Mouse (Mus musculus) heart, adult 2 months (tissue): ENCODE measurements at regions not wholly inside any gene's neighbourhood (a gene's known extent, or its start where the extent isn't known, plus 50 kb on each side); places are given as distances from the start of the nearest gene placed in this dataset.

Source experiments
- DNase-seq, 2 experiments: peaks; one replicate each; pipeline ENCODE4 v3.0.0; 2021
- H3K27ac ChIP-seq: fragments of 200-600 bp; 2 replicates; pipeline ENCODE4 v1.8.1; 2022
- H3K27me3 ChIP-seq: fragments of 200-500 bp; 2 replicates; pipeline ENCODE4 v1.6.1; 2012; ENCODE audit warnings: mild to moderate bottlenecking, low read length, inconsistent platforms, mixed read lengths; ENCODE audit not compliant: control insufficient read depth, insufficient read depth
- H3K36me3 ChIP-seq: fragments of 200-500 bp; 2 replicates; pipeline ENCODE4 v1.6.1; 2012; ENCODE audit warnings: low read length, inconsistent platforms; ENCODE audit not compliant: control insufficient read depth, insufficient read depth
- H3K4me1 ChIP-seq: fragments of 200-500 bp; 2 replicates; pipeline ENCODE4 v1.6.1; 2011; ENCODE audit warnings: low read length; ENCODE audit not compliant: control insufficient read depth, insufficient read depth
- H3K4me3 ChIP-seq: fragments of 200-600 bp; 2 replicates; pipeline ENCODE4 v1.8.1; 2022
- H3K79me2 ChIP-seq: fragments of 200-500 bp; replicated peaks from 2 replicates; pipeline ENCODE4 v1.6.1; 2012; ENCODE audit warnings: mild to moderate bottlenecking, inconsistent platforms, low read length, moderate library complexity, mixed read lengths; ENCODE audit not compliant: control insufficient read depth, insufficient read depth
- H3K9ac ChIP-seq: fragments of 200-500 bp; 2 replicates; pipeline ENCODE4 v1.6.1; 2012; ENCODE audit warnings: low read depth, mild to moderate bottlenecking, control low read depth, inconsistent platforms, low read length, mixed read lengths
- CTCF ChIP-seq: fragments of 200-600 bp; IDR thresholded peaks from 2 replicates; pipeline ENCODE4 v1.8.1; 2022; ENCODE audit warnings: antibody characterized with exemption, mild to moderate bottlenecking, moderate library complexity
- EP300 ChIP-seq: fragments of 200-500 bp; IDR thresholded peaks from 2 replicates; pipeline ENCODE4 v1.6.1; 2011; ENCODE audit warnings: low read depth, low read length, control low read depth; ENCODE audit not compliant: insufficient read depth
- POLR2A ChIP-seq: fragments of 200-500 bp; IDR thresholded peaks from 2 replicates; pipeline ENCODE4 v1.6.1; 2011; ENCODE audit warnings: mild to moderate bottlenecking, low read depth, low read length, control low read depth; ENCODE audit not compliant: insufficient read depth
- WGBS: fragments of 180-500 bp; shearing (Covaris S2); methylation state at CpG from one replicate; pipeline ENCODE4 v1.1.7; 2018; 5-methylcytosine and 5-hydroxymethylcytosine counted together
- intact Hi-C: fragments of 180-260 bp; cut with DNase I; formaldehyde crosslinking; loops from one replicate; pipeline ENCODE4 v1.15.1; 2025

DNA sequence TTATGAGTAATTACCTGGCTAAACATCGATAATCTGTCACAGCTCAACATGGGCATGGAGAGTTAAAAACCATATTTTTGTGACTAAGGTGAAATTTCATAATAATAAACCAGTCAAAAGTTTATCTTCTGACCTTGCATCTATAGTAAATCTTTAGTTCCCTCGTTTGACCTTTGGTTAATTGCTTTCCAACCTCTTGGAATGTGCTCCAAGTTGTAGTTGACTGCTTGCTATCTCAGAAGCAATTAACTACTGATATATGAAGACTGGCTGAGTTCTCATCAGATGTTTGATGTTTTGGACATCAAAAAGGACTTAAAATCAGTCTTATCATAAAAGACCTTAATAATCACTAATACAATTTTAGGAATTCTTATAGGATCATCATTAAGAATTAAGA lies 895.8 kb upstream of the Tmprss15 start:
- no peaks in the 10 kb centered on the region for H3K79me2 ChIP-seq
- no peak overlapping the region for H3K27ac ChIP-seq
- TF ChIP-seq CTCF: no peak
- no peak for TF ChIP-seq EP300
- no peak for TF ChIP-seq POLR2A
- H3K4me3 ChIP-seq: no peak overlapping the region
- no peak for DNase-seq
- no peak overlapping the region for H3K9ac ChIP-seq
- no peaks in the 10 kb centered on the region for H3K36me3 ChIP-seq
- 47% methylated on average over 2 of the region's 2 CpGs for WGBS
- H3K4me1 ChIP-seq: no peaks in the 10 kb centered on the region
- no peaks in the 10 kb centered on the region for H3K27me3 ChIP-seq
- intact Hi-C loops: no loop called here

DNA sequence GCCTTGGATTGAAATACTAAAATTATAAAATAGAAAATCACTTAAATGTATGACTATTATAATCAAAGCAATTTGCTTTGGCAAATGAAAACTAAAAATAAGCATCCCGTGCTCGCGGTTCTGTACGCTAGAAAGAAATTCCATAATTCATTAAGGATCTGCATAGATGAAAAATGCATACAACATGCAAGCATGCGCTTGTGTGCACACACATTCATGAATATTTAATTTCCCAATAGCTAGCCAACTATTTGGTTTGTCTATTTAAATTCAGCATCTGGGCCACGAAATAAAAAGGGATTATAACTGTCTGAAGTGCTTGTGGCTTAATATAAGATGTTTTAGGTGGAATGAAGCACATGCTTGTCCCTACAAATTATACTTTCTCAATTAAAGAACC lies 881.2 kb upstream of the Tmprss15 start:
- no peak for TF ChIP-seq POLR2A
- no peak for TF ChIP-seq CTCF
- no peak for TF ChIP-seq EP300
- no peaks in the 10 kb centered on the region for H3K79me2 ChIP-seq
- no peak overlapping the region for H3K9ac ChIP-seq
- no peak for DNase-seq
- H3K27ac ChIP-seq: no peak overlapping the region
- WGBS: 84% methylated on average over 6 of the region's 6 CpGs
- H3K36me3 ChIP-seq: no peaks in the 10 kb centered on the region
- H3K4me3 ChIP-seq: no peak overlapping the region
- H3K4me1 ChIP-seq: no peaks in the 10 kb centered on the region
- no peaks in the 10 kb centered on the region for H3K27me3 ChIP-seq
- intact Hi-C loops: no loop called here

DNA sequence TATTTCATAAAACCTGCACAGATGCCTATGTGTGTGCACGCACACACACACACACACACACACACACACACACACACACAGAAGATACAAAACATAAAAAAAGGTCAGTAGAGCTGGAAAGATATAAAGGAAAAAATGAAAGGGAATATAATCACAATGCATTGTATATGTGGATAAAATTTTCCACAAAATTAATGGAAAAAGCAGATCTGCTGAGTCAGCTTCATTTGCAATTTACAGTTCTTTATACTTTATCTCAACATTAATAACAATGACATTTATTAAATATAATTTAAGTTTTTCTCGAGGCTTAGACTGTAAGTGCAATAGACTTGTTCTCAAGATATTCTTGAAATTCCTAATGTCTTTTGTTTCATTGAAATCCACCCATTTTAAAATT lies 846.1 kb upstream of the Tmprss15 start:
- WGBS: 64% methylated on average over 2 of the region's 2 CpGs
- intact Hi-C loops: no loop called here

DNA sequence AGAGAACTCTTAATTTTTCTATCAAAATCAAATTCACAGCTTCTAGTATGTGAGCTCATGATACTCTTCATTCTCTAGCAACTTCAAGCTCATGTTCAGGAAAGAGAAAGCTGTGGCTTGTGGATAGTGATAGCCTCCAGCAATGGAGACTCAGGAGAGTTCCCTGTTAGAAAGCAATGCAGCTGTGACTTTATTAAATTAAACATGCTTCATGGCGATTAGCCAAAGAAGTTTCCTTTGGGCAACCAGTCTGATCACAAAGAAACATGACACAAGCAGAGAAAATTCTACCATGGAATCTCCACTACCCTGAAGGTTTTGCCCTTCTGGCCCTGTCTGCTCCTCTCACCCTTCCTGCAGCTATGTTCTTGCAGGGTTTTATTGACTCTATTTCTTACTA lies 816.2 kb upstream of the Tmprss15 start:
- no peak overlapping the region for H3K4me3 ChIP-seq
- H3K79me2 ChIP-seq: no peaks in the 10 kb centered on the region
- H3K4me1 ChIP-seq: no peaks in the 10 kb centered on the region
- H3K27me3 ChIP-seq: no peaks in the 10 kb centered on the region
- 71% methylated on average over 1 of the region's 1 CpGs for WGBS
- H3K27ac ChIP-seq: no peak overlapping the region
- intact Hi-C loops: no loop called here
- no peak for DNase-seq
- TF ChIP-seq CTCF (no peak), EP300 (no peak), POLR2A (no peak)
- H3K36me3 ChIP-seq: no peaks in the 10 kb centered on the region
- H3K9ac ChIP-seq: no peak overlapping the region

More for the DNA sequence above, 846.1 kb upstream of the Tmprss15 start:
- Histone ChIP-seq H3K79me2 (no peaks in the 10 kb centered on the region), H3K9ac (no peak overlapping the region), H3K27ac (no peak overlapping the region), H3K27me3 (no peaks in the 10 kb centered on the region), H3K4me3 (no peak overlapping the region), H3K36me3 (no peaks in the 10 kb centered on the region), H3K4me1 (no peaks in the 10 kb centered on the region)
- no peak for DNase-seq
- TF ChIP-seq CTCF (no peak), POLR2A (no peak), EP300 (no peak)

DNA sequence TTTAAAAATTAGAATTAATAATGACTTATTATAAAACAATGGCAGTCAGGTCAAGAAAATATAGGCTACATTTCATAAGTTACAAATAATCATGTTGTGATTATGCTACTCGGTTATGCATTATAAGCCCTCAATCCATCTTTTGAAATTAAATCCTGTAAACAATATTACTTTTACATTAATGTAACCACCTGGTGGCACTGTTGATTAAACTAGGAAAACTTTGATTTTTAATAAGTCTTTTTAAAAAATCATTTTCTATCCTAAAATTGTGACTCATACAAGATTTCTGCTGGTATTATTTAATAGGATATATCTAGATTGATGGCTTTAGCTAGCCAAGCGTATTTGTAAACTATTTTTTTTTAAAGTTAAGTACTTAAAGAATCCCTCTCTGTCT lies 810.6 kb upstream of the Tmprss15 start:
- 62% methylated on average over 2 of the region's 2 CpGs for WGBS
- H3K4me1 ChIP-seq: no peaks in the 10 kb centered on the region
- no peaks in the 10 kb centered on the region for H3K27me3 ChIP-seq
- no peaks in the 10 kb centered on the region for H3K36me3 ChIP-seq
- DNase-seq: no peak
- no peak overlapping the region for H3K27ac ChIP-seq
- 0 out of 2 replicates have a peak, but pooled peaks have one; percentile 9 for TF ChIP-seq CTCF
- no peak for TF ChIP-seq EP300
- no peak overlapping the region for H3K4me3 ChIP-seq
- H3K79me2 ChIP-seq: no peaks in the 10 kb centered on the region
- H3K9ac ChIP-seq: no peak overlapping the region
- intact Hi-C loops: no loop called here

DNA sequence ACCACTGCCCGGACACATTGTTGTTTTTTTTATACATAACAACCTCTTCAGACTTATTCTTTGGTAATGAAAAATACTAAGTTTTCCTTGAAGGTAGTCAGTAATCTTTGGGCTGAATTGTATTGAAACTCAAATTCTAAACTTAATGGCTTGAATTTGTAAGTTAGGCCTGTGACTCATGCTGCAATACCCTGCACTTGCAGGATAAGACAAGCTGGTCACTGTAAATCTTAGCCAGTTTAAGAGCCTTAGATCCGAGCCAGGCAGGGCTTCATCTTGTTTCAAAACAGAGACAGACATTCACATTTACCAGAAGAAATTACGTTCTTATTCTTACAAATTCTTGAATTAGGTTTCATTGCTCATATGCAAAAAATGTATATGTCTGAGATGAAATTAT lies 791.0 kb upstream of the Tmprss15 start:
- Histone ChIP-seq H3K27me3 (no peaks in the 10 kb centered on the region), H3K36me3 (no peaks in the 10 kb centered on the region), H3K4me1 (no peaks in the 10 kb centered on the region), H3K4me3 (no peak overlapping the region), H3K79me2 (no peaks in the 10 kb centered on the region), H3K27ac (no peak overlapping the region), H3K9ac (no peak overlapping the region)
- 63% methylated on average over 3 of the region's 3 CpGs for WGBS
- no peak for DNase-seq
- intact Hi-C loops: no loop called here
- TF ChIP-seq CTCF (no peak), POLR2A (no peak), EP300 (no peak)

DNA sequence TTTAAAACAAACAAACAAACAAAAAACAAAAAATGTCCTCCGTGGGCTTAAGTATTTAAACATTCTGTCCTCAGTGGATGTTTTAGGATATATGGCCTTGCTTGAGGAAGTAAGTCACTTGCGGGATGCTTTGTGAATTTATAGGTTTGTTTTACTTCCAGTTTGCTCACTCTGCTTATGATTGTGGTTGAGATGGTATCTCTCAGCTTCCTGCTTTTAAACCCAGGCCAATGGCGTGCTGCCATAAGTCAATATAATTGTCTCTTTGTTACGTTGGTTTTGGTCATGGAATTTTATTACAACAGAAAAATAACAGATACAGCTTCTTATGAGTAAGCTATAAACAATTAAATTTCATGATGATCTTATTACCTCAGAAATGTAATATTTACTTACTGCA lies 787.2 kb upstream of the Tmprss15 start:
- no peak overlapping the region for H3K4me3 ChIP-seq
- DNase-seq: no peak
- no peaks in the 10 kb centered on the region for H3K4me1 ChIP-seq
- no peak overlapping the region for H3K9ac ChIP-seq
- TF ChIP-seq CTCF (no peak), EP300 (no peak), POLR2A (no peak)
- H3K27me3 ChIP-seq: no peaks in the 10 kb centered on the region
- H3K36me3 ChIP-seq: no peaks in the 10 kb centered on the region
- 62% methylated on average over 4 of the region's 4 CpGs for WGBS
- intact Hi-C loops: no loop called here
- no peak overlapping the region for H3K27ac ChIP-seq
- no peaks in the 10 kb centered on the region for H3K79me2 ChIP-seq
